Mouse (Mus musculus) kidney, postnatal 0 days (tissue): ENCODE data around the gene Gpr162. TPM values are rescaled to one million over a fixed set of nuclear protein-coding genes. Genes with fewer than 3 reads are reported as not detected.

Experiments
- ATAC-seq: fragments of 200-750 bp; cut with Nextera tagmentation; replicated peaks from 2 replicates; pipeline ENCODE4 v1.8.0; 2017; ENCODE audit warnings: low read depth, moderate number of reproducible peaks, moderate TSS enrichment, moderate library complexity; ENCODE audit not compliant: low FRiP score
- DNase-seq: peaks from one replicate; pipeline ENCODE4 v3.0.0-alpha.2; 2016; ENCODE audit warnings: low spot score
- H3K27ac ChIP-seq: fragments of 300-500 bp; sonication (generic); 2 replicates; pipeline ENCODE4 v1.5.1; 2014; ENCODE audit warnings: mild to moderate bottlenecking
- H3K27me3 ChIP-seq: fragments of 300-500 bp; sonication (generic); 2 replicates; pipeline ENCODE4 v1.6.1; 2014; ENCODE audit warnings: low read length, mixed read lengths; ENCODE audit not compliant: insufficient read depth
- H3K36me3 ChIP-seq: fragments of 300-500 bp; sonication (generic); 2 replicates; pipeline ENCODE4 v1.6.1; 2014; ENCODE audit warnings: low read length, mixed read lengths; ENCODE audit not compliant: insufficient read depth
- H3K4me1 ChIP-seq: fragments of 300-500 bp; sonication (generic); replicated peaks from 2 replicates; pipeline ENCODE4 v1.6.1; 2014; ENCODE audit warnings: antibody characterized with exemption, low read length, mixed read lengths; ENCODE audit not compliant: insufficient read depth
- H3K4me2 ChIP-seq: fragments of 300-500 bp; sonication (generic); 2 replicates; pipeline ENCODE4 v1.6.1; 2014; ENCODE audit warnings: mild to moderate bottlenecking, low read length, moderate library complexity, mixed read lengths
- H3K4me3 ChIP-seq: fragments of 300-500 bp; sonication (generic); replicated peaks from 2 replicates; pipeline ENCODE4 v1.5.1; 2014; ENCODE audit warnings: low read depth, low read length
- H3K9ac ChIP-seq: fragments of 300-500 bp; sonication (generic); 2 replicates; pipeline ENCODE4 v1.6.1; 2014; ENCODE audit warnings: low read depth, low read length
- H3K9me3 ChIP-seq: fragments of 300-500 bp; sonication (generic); replicated peaks from 2 replicates; pipeline ENCODE4 v1.6.1; 2016; ENCODE audit warnings: low read length, inconsistent platforms, mixed read lengths
- CTCF ChIP-seq: IDR thresholded peaks from 2 replicates; pipeline ENCODE4 v1.5.1; 2016; ENCODE audit warnings: antibody characterized with exemption, low read depth, mild to moderate bottlenecking, moderate library complexity
- WGBS: fragments of 180-500 bp; shearing (Covaris S2); extraction: QIAGEN DNeasy Blood & Tissue Kit; methylation state at CpG from one replicate; pipeline ENCODE4 v1.1.7; 2014; 5-methylcytosine and 5-hydroxymethylcytosine counted together
- polyA plus RNA-seq: library from polyadenylated mRNA; unstranded; fragments of >200 nt; fragmentation: Nextera tagmentation; extraction: Ambion mirVana; gene quantifications from 2 replicates; pipeline ENCODE4 v1.2.1, GENCODE M21; 2015

Gene Gpr162
- polyA plus RNA-seq, 1 experiment from 2014 or later: 2.2 TPM

- peak overlapping the region; percentile 99 for H3K4me2 ChIP-seq
- WGBS: under 1% methylated on average over 35 of the region's 35 CpGs
- peak; percentile 84 for TF ChIP-seq CTCF
- no peaks in the 10 kb centered on the region for H3K9me3 ChIP-seq
- peaks cover 6% of the 10 kb centered on the region; the same call in 1 of the 2 replicates for H3K36me3 ChIP-seq
- H3K9ac ChIP-seq: peak overlapping the region; percentile 72
- H3K27me3 ChIP-seq: no peaks in the 10 kb centered on the region
- peak overlapping the region; percentile 64 for H3K4me3 ChIP-seq
- peak overlapping the region; percentile 95 for H3K27ac ChIP-seq
- H3K4me1 ChIP-seq: peaks cover 28% of the 10 kb centered on the region; the same call in 1 of the 2 replicates
- DNase-seq (peak; percentile 90), ATAC-seq (peak; percentile 12)
These were observed 54.6 kb downstream of the Gpr162 start for GRCm38 (mm10) chr6:124809052-124809774.

Other genes starting within 250 kb of the Gpr162 start
- 0.34 and 0.51 TPM in 2 replicates for gene C1s2, start 227.9 kb downstream of the Gpr162 start, polyA plus RNA-seq
- gene Lpcat3, start 201.0 kb downstream of the Gpr162 start, polyA plus RNA-seq: 90.6 and 93.4 TPM in 2 replicates
- gene Emg1, start 151.8 kb downstream of the Gpr162 start, polyA plus RNA-seq: 166 and 183 TPM in 2 replicates
- 404 and 411 TPM in 2 replicates for gene Phb2, start 151.6 kb downstream of the Gpr162 start, polyA plus RNA-seq
- gene Ptpn6, start 125.3 kb downstream of the Gpr162 start, polyA plus RNA-seq: 13.0 and 13.6 TPM in 2 replicates
- gene Grcc10, start 122.6 kb downstream of the Gpr162 start, polyA plus RNA-seq: 549 and 600 TPM in 2 replicates
- gene Gm45234, start 108.0 kb downstream of the Gpr162 start, polyA plus RNA-seq: not detected in 2 replicates
- gene Atn1, start 107.5 kb downstream of the Gpr162 start, polyA plus RNA-seq: 13.0 and 13.7 TPM in 2 replicates
- gene Eno2, start 94.3 kb downstream of the Gpr162 start, polyA plus RNA-seq: 7.6 TPM in 2 replicates
- gene Lrrc23, start 84.3 kb downstream of the Gpr162 start, polyA plus RNA-seq: 0.43 and 0.59 TPM in 2 replicates
- gene Spsb2, start 55.3 kb downstream of the Gpr162 start, polyA plus RNA-seq: 26.1 and 27.4 TPM in 2 replicates
- gene Tpi1, start 49.7 kb downstream of the Gpr162 start, polyA plus RNA-seq: 664 and 686 TPM in 2 replicates
- gene Usp5, start 34.5 kb downstream of the Gpr162 start, polyA plus RNA-seq: 96.6 and 106 TPM in 2 replicates
- gene Cdca3, start 34.4 kb downstream of the Gpr162 start, polyA plus RNA-seq: 85.1 and 91.2 TPM in 2 replicates
- 0.98 and 1.2 TPM in 2 replicates for gene Gnb3, start 23.7 kb downstream of the Gpr162 start, polyA plus RNA-seq
- 14.7 and 14.8 TPM in 2 replicates for gene P3h3, start 6.2 kb downstream of the Gpr162 start, polyA plus RNA-seq
- 0.24 and 0.28 TPM in 2 replicates for gene Cd4, start 24.2 kb upstream of the Gpr162 start, polyA plus RNA-seq
- gene Lag3, start 47.7 kb upstream of the Gpr162 start, polyA plus RNA-seq: 2.5 and 2.9 TPM in 2 replicates
- gene Ptms, start 56.1 kb upstream of the Gpr162 start, polyA plus RNA-seq: 359 and 399 TPM in 2 replicates
- gene Mlf2, start 67.4 kb upstream of the Gpr162 start, polyA plus RNA-seq: 348 and 352 TPM in 2 replicates
- gene Cops7a, start 101.6 kb upstream of the Gpr162 start, polyA plus RNA-seq: 153 and 157 TPM in 2 replicates
- 2.0 and 2.1 TPM in 2 replicates for gene Pianp, start 132.7 kb upstream of the Gpr162 start, polyA plus RNA-seq
- gene Zfp384, start 145.2 kb upstream of the Gpr162 start, polyA plus RNA-seq: 11.3 and 11.4 TPM in 2 replicates
- gene Ing4, start 175.8 kb upstream of the Gpr162 start, polyA plus RNA-seq: 118 and 119 TPM in 2 replicates
- 4.2 and 4.5 TPM in 2 replicates for gene Acrbp, start 185.7 kb upstream of the Gpr162 start, polyA plus RNA-seq
- 0.29 and 0.30 TPM in 2 replicates for gene Lpar5, start 203.9 kb upstream of the Gpr162 start, polyA plus RNA-seq
- 60.7 and 64.2 TPM in 2 replicates for gene Chd4, start 232.0 kb upstream of the Gpr162 start, polyA plus RNA-seq